Mouse (Mus musculus) G1E (cell line): ENCODE results near the gene Dbn1. TPM values are rescaled to one million over a fixed set of nuclear protein-coding genes. Genes with fewer than 3 reads are reported as not detected.

Experiments
- ATAC-seq: 2 replicates; pipeline ENCODE4 v1.8.0; 2016; ENCODE audit warnings: mild to moderate bottlenecking; ENCODE audit not compliant: insufficient number of reproducible peaks, poor library complexity, low FRiP score, severe bottlenecking; ENCODE audit errors: extremely low read depth
- DNase-seq: peaks from one replicate; pipeline ENCODE4 v3.0.0; 2012; ENCODE audit warnings: low spot score
- H3K27me3 ChIP-seq: 2 replicates; pipeline ENCODE4 v1.6.1; 2012; ENCODE audit warnings: mild to moderate bottlenecking, low read length, inconsistent platforms; ENCODE audit not compliant: insufficient read depth
- H3K36me3 ChIP-seq: replicated peaks from 2 replicates; pipeline ENCODE3; 2012; ENCODE audit warnings: mild to moderate bottlenecking, inconsistent platforms
- H3K4me1 ChIP-seq: 2 replicates; pipeline ENCODE4 v1.6.1; 2012; ENCODE audit warnings: low read depth, low read length, inconsistent platforms, mixed read lengths; ENCODE audit not compliant: insufficient read depth
- H3K4me3 ChIP-seq: 2 replicates; pipeline ENCODE4 v1.5.1; 2012; ENCODE audit warnings: low read depth, mild to moderate bottlenecking, inconsistent platforms, low read length, moderate library complexity, mixed read lengths
- H3K9me3 ChIP-seq: replicated peaks from 2 replicates; pipeline ENCODE4 v1.6.1; 2012; ENCODE audit warnings: inconsistent platforms
- CTCF ChIP-seq: IDR thresholded peaks from 2 replicates; pipeline ENCODE4 v1.5.1; 2012; ENCODE audit warnings: low read depth, low read length, inconsistent platforms, mixed read lengths
- GATA1 ChIP-seq: IDR thresholded peaks from 2 replicates; pipeline ENCODE4 v1.6.1; 2012; ENCODE audit warnings: borderline replicate concordance, low read length, inconsistent platforms, mixed read lengths
- GATA2 ChIP-seq: IDR thresholded peaks from 2 replicates; pipeline ENCODE4 v1.6.1; 2012; ENCODE audit warnings: low read depth, low read length, inconsistent platforms, borderline replicate concordance
- POLR2AphosphoS5 ChIP-seq: IDR thresholded peaks from 2 replicates; pipeline ENCODE4 v1.6.1; 2012; ENCODE audit warnings: low read depth, low read length, inconsistent platforms; ENCODE audit not compliant: insufficient replicate concordance
- TAL1 ChIP-seq: conservative IDR thresholded peaks from 2 replicates; pipeline ENCODE4 v1.6.1; 2012; ENCODE audit warnings: low read depth, low read length, inconsistent platforms, mixed read lengths
- polyA plus RNA-seq: library from polyadenylated mRNA; stranded (reverse); fragments of >175 nt; gene quantifications from 2 replicates; pipeline ENCODE4 v1.2.3, GENCODE M21; 2012
- total RNA-seq, 2 experiments: library from RNA; stranded (forward) in 1 of 2; stranded (reverse) in 1 of 2; fragments of 200-1000 nt in 1 of 2; fragments of >200 nt in 1 of 2; fragmentation: Nextera tagmentation in 1 of 2; gene quantifications; 2 replicates each; pipeline ENCODE4 v1.2.3; 2014 to 2017

The Dbn1 gene
- total and polyA plus RNA-seq, 3 experiments, result 0.25 to 0.33 TPM; not detected in 1

GRCm38 (mm10) chr13:55471156-55471818 is 16.6 kb downstream of the Dbn1 start:
- H3K27me3 ChIP-seq, result peaks cover 68% of the 10 kb centered on the region
- H3K36me3 ChIP-seq, result peaks cover 2% of the 10 kb centered on the region
- H3K9me3 ChIP-seq, result peaks cover 8% of the 10 kb centered on the region
- no peak for ATAC-seq
- TF ChIP-seq POLR2AphosphoS5 (no peak), GATA1 (no peak), CTCF (peak; percentile 51; the same call in 1 of the 2 replicates), TAL1 (no peak), GATA2 (no peak)
- H3K4me3 ChIP-seq, result peak overlapping the region; percentile 71
- peaks cover 23% of the 10 kb centered on the region for H3K4me1 ChIP-seq
- peak; percentile 90 for DNase-seq

- ATAC-seq (no peak), DNase-seq (no peak)
- peaks cover 61% of the 10 kb centered on the region for H3K27me3 ChIP-seq
Measured at GRCm38 (mm10) chr13:55470372-55470771, 17.5 kb downstream of the Dbn1 start.

GRCm38 (mm10) chr13:55468851-55469560 is 18.9 kb downstream of the Dbn1 start:
- ATAC-seq, result no peak
- no peak for DNase-seq
- H3K4me1 ChIP-seq, result peaks cover 36% of the 10 kb centered on the region
- TF ChIP-seq CTCF (no peak), GATA2 (no peak), GATA1 (no peak), POLR2AphosphoS5 (no peak), TAL1 (no peak)
- H3K27me3 ChIP-seq, result peaks cover 47% of the 10 kb centered on the region
- peaks cover 15% of the 10 kb centered on the region for H3K36me3 ChIP-seq
- H3K4me3 ChIP-seq, result no peak overlapping the region
- peaks cover 8% of the 10 kb centered on the region for H3K9me3 ChIP-seq

More at GRCm38 (mm10) chr13:55470372-55470771, 17.5 kb downstream of the Dbn1 start:
- no peak overlapping the region for H3K4me3 ChIP-seq
- peaks cover 8% of the 10 kb centered on the region for H3K9me3 ChIP-seq
- H3K36me3 ChIP-seq, result peaks cover 3% of the 10 kb centered on the region
- H3K4me1 ChIP-seq, result peaks cover 26% of the 10 kb centered on the region
- TF ChIP-seq GATA1 (no peak), POLR2AphosphoS5 (no peak), TAL1 (no peak)

- DNase-seq (no peak), ATAC-seq (no peak)
- Histone ChIP-seq H3K4me3 (no peak overlapping the region), H3K4me1 (peaks cover 23% of the 10 kb centered on the region), H3K27me3 (peaks cover 17% of the 10 kb centered on the region), H3K36me3 (peaks cover 45% of the 10 kb centered on the region), H3K9me3 (no peaks in the 10 kb centered on the region)
- TF ChIP-seq CTCF (no peak), POLR2AphosphoS5 (no peak), GATA2 (no peak), TAL1 (no peak), GATA1 (no peak)
Measured at GRCm38 (mm10) chr13:55465830-55466440, 22.0 kb downstream of the Dbn1 start.

DNA sequence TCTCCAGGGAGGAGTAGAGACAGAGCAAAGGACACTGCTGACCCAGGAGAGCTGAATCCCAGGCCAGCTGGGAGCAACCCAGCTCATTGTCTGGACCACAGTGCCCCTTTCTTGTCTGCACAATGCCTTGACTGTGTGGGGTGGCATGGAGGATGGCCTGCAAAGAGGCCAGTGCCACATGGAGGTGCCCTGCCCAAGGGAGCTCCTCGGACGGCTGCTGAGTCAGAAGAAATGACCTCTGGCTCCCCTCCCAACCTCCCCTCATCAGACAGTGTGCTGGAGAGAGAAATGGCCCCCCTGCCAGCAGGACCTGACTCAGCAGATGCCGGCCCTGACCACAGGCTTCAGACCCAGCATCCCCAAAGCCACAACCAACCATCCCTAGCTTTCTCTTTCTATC is 22.7 kb downstream of the Dbn1 start:
- H3K9me3 ChIP-seq, result no peaks in the 10 kb centered on the region
- DNase-seq (no peak), ATAC-seq (no peak)
- no peak for TF ChIP-seq GATA1
- TF ChIP-seq POLR2AphosphoS5, result no peak
- TF ChIP-seq CTCF, result no peak
- H3K4me3 ChIP-seq, result no peak overlapping the region
- peaks cover 52% of the 10 kb centered on the region for H3K36me3 ChIP-seq
- peaks cover 19% of the 10 kb centered on the region for H3K4me1 ChIP-seq
- H3K27me3 ChIP-seq, result peaks cover 9% of the 10 kb centered on the region

- ATAC-seq, result no peak
- Histone ChIP-seq H3K27me3 (peaks cover 1% of the 10 kb centered on the region; the same call in 1 of the 2 replicates), H3K4me1 (peaks cover 19% of the 10 kb centered on the region), H3K36me3 (peaks cover 61% of the 10 kb centered on the region), H3K9me3 (no peaks in the 10 kb centered on the region), H3K4me3 (no peak within 1 kb of the TSS; the same call in 1 of the 2 replicates)
- DNase-seq, result no peak
- TF ChIP-seq POLR2AphosphoS5, result no peak
- TF ChIP-seq CTCF, result no peak
Measured at GRCm38 (mm10) chr13:55464027-55464884, 23.7 kb downstream of the Dbn1 start, which contains the start of gene Prr7. TSS of gene Prr7 (plus strand) at chr13:55464267.
